Mouse (Mus musculus): ENCODE measurements around the gene Ugt2b35. TPM values are rescaled to one million over a fixed set of nuclear protein-coding genes. Genes with fewer than 3 reads are reported as not detected.
"Not testable (repeated sequence)": the region's sequence is repeated elsewhere in the genome, so short reads cannot be mapped to it uniquely, and the experiment has no call there.

Gene Ugt2b35
- not detected for total RNA-seq (2021)
- long read RNA-seq, experiment 1: 0 reads
- long read RNA-seq, experiment 2: 0 reads

- intact Hi-C loops (cut with DNase I): no loop called here
- DNase-seq (ENCODE audit: extremely low spot score in 1 of 2, low spot score in 2 of 2): no peak
Measured at GRCm38 (mm10) chr5:87000395-87001073, at the start of gene Ugt2b35. Gene Ugt2b35 (plus strand): TSS chr5:87000860.

GRCm38 (mm10) chr5:86960504-86960903 lies 40.2 kb upstream of the Ugt2b35 start:
- H3K27ac ChIP-seq: no peak overlapping the region
- intact Hi-C loops (cut with DNase I): no loop called here
- TF ChIP-seq CTCF (IDR thresholded peaks at IDR 0.05): no peak
- DNase-seq (ENCODE audit: extremely low spot score in 1 of 2, low spot score in 2 of 2): no peak
- H3K4me3 ChIP-seq: no peak overlapping the region

More at GRCm38 (mm10) chr5:87000395-87001073, at the start of gene Ugt2b35:
- Histone ChIP-seq H3K27ac (no peak within 1 kb of the TSS), H3K4me3 (no peak within 1 kb of the TSS)
- no peak for TF ChIP-seq CTCF (IDR thresholded peaks at IDR 0.05)

DNA sequence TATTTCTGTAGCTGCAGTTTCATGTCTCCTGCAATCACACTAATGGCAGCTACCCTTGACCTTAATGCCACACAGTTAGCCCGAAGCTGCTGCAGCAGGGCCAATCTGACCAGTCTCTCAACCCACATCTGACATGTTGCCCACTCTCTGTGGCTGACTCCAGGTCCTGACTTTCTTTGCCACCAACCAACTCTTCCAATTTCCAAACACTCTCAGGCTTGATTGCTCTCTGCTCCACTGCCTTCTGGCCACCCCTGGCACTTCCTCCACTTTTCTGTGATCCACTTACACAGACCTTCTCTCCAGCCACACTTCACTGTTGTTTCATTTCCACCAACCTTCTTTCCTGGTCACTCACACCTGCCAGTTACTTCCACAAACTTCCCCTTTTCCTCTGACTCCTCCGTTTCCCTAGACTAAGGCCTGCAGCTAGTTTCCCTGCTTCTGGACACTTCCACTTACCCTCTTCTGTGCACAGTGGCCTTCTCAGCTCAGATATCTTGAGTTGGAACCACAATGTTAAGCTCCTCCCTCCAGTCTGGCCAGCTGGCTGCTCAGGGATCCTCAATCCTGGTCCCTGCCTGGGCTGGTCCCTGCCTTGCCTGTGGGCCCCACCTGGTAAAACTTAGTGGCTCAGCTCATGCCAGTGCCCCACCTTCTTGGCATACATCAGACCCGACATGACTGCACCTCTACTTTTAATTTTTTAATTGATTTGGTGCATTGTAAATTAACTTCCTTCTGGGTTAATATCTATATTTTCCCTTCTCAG lies 38.9 kb upstream of the Ugt2b35 start:
- no peak for TF ChIP-seq CTCF (IDR thresholded peaks at IDR 0.05)
- no peak overlapping the region for H3K4me3 ChIP-seq
- no peak for DNase-seq (ENCODE audit: extremely low spot score in 1 of 2, low spot score in 2 of 2)
- intact Hi-C loops (cut with DNase I): no loop called here
- H3K27ac ChIP-seq: no peak overlapping the region

- H3K27ac ChIP-seq; H3K4me3 ChIP-seq; intact Hi-C loops (cut with DNase I); DNase-seq (ENCODE audit: extremely low spot score in 1 of 2, low spot score in 2 of 2): not testable (repeated sequence)
Measured at GRCm38 (mm10) chr5:86962849-86963248, 37.8 kb upstream of the Ugt2b35 start.

DNA sequence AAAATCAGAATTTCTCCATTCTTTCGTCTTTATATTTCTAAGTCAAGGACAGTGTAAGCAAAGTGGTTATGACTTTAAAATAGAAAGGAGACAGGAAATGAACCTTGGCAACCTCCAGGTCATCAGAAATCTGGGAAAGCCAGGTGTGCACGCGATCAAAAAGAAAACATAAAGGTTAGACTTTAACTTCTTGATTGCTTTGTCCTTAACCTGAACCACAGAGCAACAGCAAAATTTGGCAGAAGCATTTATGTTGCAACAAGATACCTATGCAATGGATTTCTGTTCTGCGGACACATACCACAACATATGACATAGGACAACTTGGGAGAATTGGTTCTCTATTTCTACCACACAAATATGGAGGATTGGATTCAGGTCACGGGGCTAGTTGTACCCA lies 33.4 kb upstream of the Ugt2b35 start:
- H3K4me3 ChIP-seq; H3K27ac ChIP-seq; intact Hi-C loops (cut with DNase I); DNase-seq (ENCODE audit: extremely low spot score in 1 of 2, low spot score in 2 of 2): not testable (repeated sequence)

DNA sequence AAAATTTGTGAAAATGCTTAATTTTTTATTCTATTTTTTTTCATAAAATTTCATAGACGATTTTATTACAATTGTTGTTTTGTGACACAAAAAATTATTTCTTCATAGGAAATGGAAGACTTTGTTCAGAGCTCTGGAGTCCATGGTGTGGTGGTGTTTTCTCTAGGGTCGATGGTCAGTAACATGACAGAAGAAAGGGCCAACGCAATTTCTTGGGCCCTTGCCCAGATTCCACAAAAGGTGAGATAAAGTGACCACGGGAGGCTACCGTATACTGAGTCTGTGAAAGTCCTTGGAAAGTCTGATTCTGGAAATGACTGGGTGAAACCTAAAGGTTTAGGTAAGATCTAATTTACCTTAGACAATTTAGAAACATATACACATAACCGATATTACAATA lies 4.1 kb downstream of the Ugt2b35 start:
- intact Hi-C loops (cut with DNase I): no loop called here

GRCm38 (mm10) chr5:87015477-87015876 lies 14.8 kb downstream of the Ugt2b35 start:
- no peak for DNase-seq (ENCODE audit: extremely low spot score in 1 of 2, low spot score in 2 of 2)
- H3K27ac ChIP-seq: no peak overlapping the region
- no peak for TF ChIP-seq CTCF (IDR thresholded peaks at IDR 0.05)
- intact Hi-C loops (cut with DNase I): no loop called here
- no peak overlapping the region for H3K4me3 ChIP-seq

More for the DNA sequence above, 4.1 kb downstream of the Ugt2b35 start:
- no peak for DNase-seq (ENCODE audit: extremely low spot score in 1 of 2, low spot score in 2 of 2)
- H3K27ac ChIP-seq: no peak overlapping the region
- H3K4me3 ChIP-seq: no peak overlapping the region
- no peak for TF ChIP-seq CTCF (IDR thresholded peaks at IDR 0.05)

DNA sequence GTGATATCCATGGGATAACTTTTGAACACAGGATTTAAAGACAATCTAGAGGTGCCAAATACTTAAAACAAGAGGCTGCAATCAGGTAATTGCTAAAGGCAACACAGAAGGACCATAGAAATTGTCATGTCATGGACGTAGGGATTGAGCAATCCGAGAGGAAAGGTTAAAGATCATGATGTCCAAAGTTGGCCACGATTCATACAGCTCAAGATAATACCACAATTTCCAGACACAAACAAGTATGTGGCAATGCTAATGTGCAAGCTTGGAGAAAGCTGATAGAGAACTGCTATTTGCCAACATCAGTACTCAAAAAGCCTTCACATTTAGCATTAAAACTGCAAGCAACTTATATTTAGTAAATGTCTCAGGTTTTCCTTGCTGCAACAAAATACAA lies 26.7 kb downstream of the Ugt2b35 start:
- intact Hi-C loops (cut with DNase I): no loop called here
- DNase-seq (ENCODE audit: extremely low spot score in 1 of 2, low spot score in 2 of 2): no peak
- no peak for TF ChIP-seq CTCF (IDR thresholded peaks at IDR 0.05)
- no peak overlapping the region for H3K4me3 ChIP-seq
- H3K27ac ChIP-seq: no peak overlapping the region

- intact Hi-C loops (cut with DNase I): no loop called here
- no peak for TF ChIP-seq CTCF (IDR thresholded peaks at IDR 0.05)
- no peak for DNase-seq (ENCODE audit: extremely low spot score in 1 of 2, low spot score in 2 of 2)
- Histone ChIP-seq H3K4me3 (no peak overlapping the region), H3K27ac (no peak overlapping the region)
Measured at GRCm38 (mm10) chr5:87030624-87031023, 30.0 kb downstream of the Ugt2b35 start.

Other genes starting within 250 kb of the Ugt2b35 start
- gene Ythdc1, start 196.6 kb upstream of the Ugt2b35 start, total RNA-seq (2021): 10 to 100 TPM; 57.0 to 61.5 TPM
- not detected for gene Ugt2b34, start 93.9 kb upstream of the Ugt2b35 start, total RNA-seq (2021)
- not detected for gene Ugt2b1, start 74.3 kb upstream of the Ugt2b35 start, total RNA-seq (2021)
- not detected for gene Ugt2b36, start 91.7 kb downstream of the Ugt2b35 start, total RNA-seq (2021)
- not detected for gene Ugt2b5, start 139.5 kb downstream of the Ugt2b35 start, total RNA-seq (2021)